Mouse (Mus musculus) neural tube, postnatal 0 days (tissue): ENCODE data around the gene Cpne9. TPM values are rescaled to one million over a fixed set of nuclear protein-coding genes. Genes with fewer than 3 reads are reported as not detected.

Experiments
- polyA plus RNA-seq: library from polyadenylated mRNA; unstranded; fragments of >200 nt; fragmentation: Nextera tagmentation; extraction: Ambion mirVana; gene quantifications from 2 replicates; pipeline ENCODE4 v1.2.1, GENCODE M21; 2015

Gene Cpne9
- 3.0 and 3.6 TPM in 2 replicates for polyA plus RNA-seq

DNA sequence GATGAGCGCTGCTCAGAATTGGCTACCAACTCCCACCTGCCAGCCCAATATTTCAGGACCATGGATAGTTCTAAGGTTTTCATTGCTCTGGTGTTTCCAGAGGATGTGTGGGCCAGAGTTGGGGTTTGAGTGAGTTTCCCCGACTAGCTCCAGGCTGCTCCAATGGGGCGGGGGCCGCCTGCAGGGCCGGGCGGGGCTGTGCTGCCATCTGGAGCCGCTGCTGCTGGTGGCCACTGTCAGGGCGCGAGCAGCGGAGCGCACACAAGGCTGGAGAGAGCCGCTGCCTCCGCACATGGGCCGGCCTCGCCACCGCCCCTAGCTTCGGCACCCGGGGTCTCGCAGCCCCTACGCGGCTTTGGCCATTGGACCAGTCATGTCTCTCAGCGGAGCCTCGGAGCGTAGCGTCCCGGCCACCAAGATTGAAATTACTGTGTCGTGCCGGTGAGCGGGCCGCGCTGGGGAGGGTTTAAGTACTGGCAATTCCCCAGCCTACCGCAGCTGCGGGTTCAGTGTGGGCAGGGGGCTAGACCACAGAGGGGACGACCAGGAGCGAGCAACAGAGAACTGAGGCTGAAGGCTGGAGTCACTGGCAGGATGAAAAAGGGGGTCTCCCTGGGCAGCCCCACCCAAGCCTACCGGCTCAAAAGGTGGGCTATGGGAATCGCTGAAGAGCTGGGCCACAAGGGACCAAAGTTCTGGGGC, at the start of gene Cpne9:
Gene Cpne9, plus strand, starts transcription at position 207 of the 702 bp plus-strand sequence.

DNA sequence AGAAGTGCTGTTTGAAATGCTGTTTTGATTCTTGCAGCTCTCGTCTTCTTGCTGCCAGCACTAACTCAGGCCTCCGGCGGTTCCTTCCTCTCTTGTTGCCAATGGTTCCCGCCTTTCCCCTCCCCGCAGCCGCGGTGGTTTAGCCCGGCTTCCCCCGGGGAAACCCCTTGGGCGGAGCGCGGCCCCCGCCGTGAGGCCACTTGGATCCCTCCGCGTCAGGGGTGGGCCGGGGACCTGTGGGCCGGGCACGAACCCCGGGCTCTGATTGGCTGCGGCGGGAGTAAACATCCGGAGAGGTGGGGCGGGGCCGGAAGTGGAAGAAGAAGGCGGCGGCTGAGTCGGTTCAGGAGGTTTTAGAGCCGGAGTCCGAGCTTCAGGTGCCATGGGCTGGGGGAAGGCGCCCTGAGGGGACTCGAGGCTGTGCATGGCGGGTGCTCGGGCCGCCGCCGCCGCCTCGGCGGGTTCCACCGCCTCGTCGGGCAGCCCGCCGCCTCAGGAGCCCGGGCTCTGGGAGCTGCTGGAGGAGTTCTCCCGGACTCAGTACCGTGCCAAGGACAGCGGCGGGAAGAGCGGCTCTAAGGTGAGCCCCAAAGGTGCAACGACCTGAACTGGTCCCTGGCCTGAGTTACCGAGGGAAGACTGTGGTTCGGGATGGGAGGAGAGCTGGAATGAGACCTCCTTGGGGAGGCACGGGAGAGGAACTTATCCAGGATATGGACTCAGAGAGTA, 44.4 kb upstream of the Cpne9 start, which contains the start of gene Mtmr14:
Gene Mtmr14, plus strand, starts transcription at position 302 of the 729 bp plus-strand sequence.

DNA sequence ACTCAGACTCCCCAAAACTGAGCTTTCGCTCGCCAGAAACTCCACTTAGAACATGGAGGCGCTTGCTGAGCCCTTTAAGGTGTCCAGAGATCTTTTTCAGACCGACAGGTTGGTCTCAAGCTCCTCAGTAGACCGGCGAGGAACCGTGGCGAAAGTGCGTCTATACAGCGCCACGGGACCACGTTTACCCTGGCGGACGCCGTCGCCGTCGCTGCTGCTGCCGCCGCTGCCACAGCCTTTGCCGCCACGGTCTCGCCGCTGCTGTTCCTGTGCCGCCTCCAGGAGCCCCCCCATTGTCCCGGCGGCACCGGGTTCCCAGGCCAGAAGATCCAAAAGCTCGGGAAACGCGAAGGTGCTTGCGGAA, 24.9 kb downstream of the Cpne9 start, which contains the start of gene Brpf1:
Gene Brpf1, plus strand, starts transcription at position 152 of the 364 bp plus-strand sequence.

DNA sequence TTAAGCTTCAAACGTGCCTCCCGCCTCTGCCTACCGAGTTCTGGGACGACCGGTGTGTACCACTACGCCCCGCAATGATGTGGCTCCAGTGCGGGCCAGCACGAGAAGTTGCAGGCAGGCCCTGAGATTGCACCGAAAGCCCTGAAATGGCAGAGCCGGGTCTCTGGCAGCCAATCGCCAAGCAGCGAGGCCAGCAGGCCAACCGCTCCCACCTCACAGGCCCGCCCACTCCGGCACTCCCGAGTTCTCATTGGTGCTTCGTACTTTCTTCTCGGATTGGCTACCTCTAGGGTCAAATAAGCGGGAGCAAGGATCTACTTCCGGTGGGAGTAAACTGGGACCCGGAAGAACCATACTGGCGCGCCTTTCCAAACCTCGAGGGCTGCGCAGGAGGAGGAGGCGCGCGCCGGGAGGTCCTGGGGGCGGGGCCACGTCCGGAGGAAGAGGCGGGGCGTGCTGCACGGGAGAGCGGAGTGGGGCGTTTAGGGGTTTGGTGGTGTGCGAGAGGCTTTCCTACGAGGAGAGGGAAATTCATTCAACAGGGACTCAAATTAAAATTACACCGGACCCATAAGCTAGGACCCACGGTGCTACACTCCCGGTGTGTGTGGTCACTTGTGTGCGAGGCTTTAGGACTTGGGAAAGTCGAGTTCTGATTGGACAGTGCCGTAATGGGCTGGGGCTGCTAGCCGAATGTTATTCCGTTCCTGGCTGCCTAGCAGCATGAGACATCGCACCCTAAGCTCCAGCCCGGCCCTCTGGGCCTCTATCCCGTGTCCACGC, 44.6 kb downstream of the Cpne9 start, which contains the start of gene Ogg1:
Gene Ogg1, plus strand, starts transcription at position 440 of the 783 bp plus-strand sequence.

GRCm38 (mm10) chr6:113343177-113344092, 61.3 kb downstream of the Cpne9 start, which contains the start of gene Camk1:
Camk1 (minus strand) TSS chr6:113343984.

Other genes starting within 250 kb of the Cpne9 start
- gene Thumpd3, start 236.1 kb upstream of the Cpne9 start, polyA plus RNA-seq, result 37.2 and 42.3 TPM in 2 replicates
- 46.7 and 52.9 TPM in 2 replicates for gene Setd5, start 204.9 kb upstream of the Cpne9 start, polyA plus RNA-seq
- 47.2 and 49.8 TPM in 2 replicates for gene Lhfpl4, start 86.9 kb upstream of the Cpne9 start, polyA plus RNA-seq
- gene Mtmr14, start 44.5 kb upstream of the Cpne9 start, polyA plus RNA-seq, result 26.7 and 30.6 TPM in 2 replicates
- gene Brpf1, start 24.8 kb downstream of the Cpne9 start, polyA plus RNA-seq, result 8.7 and 9.2 TPM in 2 replicates
- gene Ogg1, start 44.7 kb downstream of the Cpne9 start, polyA plus RNA-seq, result 7.6 and 9.9 TPM in 2 replicates
- 129 and 135 TPM in 2 replicates for gene Camk1, start 61.7 kb downstream of the Cpne9 start, polyA plus RNA-seq
- gene Tada3, start 95.6 kb downstream of the Cpne9 start, polyA plus RNA-seq, result 58.7 and 61.9 TPM in 2 replicates
- gene Arpc4, start 95.8 kb downstream of the Cpne9 start, polyA plus RNA-seq, result 448 and 455 TPM in 2 replicates
- 9.1 and 10.6 TPM in 2 replicates for gene Ttll3, start 107.0 kb downstream of the Cpne9 start, polyA plus RNA-seq
- 24.3 and 25.1 TPM in 2 replicates for gene Rpusd3, start 137.0 kb downstream of the Cpne9 start, polyA plus RNA-seq
- 0.17 and 0.70 TPM in 2 replicates for gene Cidec, start 153.5 kb downstream of the Cpne9 start, polyA plus RNA-seq
- gene Jagn1, start 160.3 kb downstream of the Cpne9 start, polyA plus RNA-seq, result 100 and 112 TPM in 2 replicates
- 0.50 and 0.71 TPM in 2 replicates for gene Il17re, start 176.2 kb downstream of the Cpne9 start, polyA plus RNA-seq
- gene Il17rc, start 189.1 kb downstream of the Cpne9 start, polyA plus RNA-seq, result 7.8 and 8.7 TPM in 2 replicates
- 75.1 and 83.7 TPM in 2 replicates for gene Creld1, start 201.0 kb downstream of the Cpne9 start, polyA plus RNA-seq
- gene Prrt3, start 219.6 kb downstream of the Cpne9 start, polyA plus RNA-seq, result 12.6 and 14.9 TPM in 2 replicates
- gene Emc3, start 249.3 kb downstream of the Cpne9 start, polyA plus RNA-seq, result 116 and 117 TPM in 2 replicates
- gene Fancd2, start 249.4 kb downstream of the Cpne9 start, polyA plus RNA-seq, result 0.81 and 1.0 TPM in 2 replicates